In genomic region chr5:149009111-149009510, GRCm38 (mm10) we compare ENCODE assay signal across 26 mouse cellular contexts. TPM values are rescaled to one million over a fixed set of nuclear protein-coding genes. Genes with fewer than 3 reads are reported as not detected.
A peak's percentile ranks its signal among the peaks of the same experiment; 100 is the strongest.
DNase-seq lines count a peak whose midpoint lies in the region; ATAC-seq and TF ChIP-seq lines count a peak whose summit lies in the region.
"Had no signal": no experiment of that assay in that cellular context is flagged by ENCODE, and none has a peak within 500 bp of the region (broad histone marks: within the 10 kb centered on the region; RNA-seq: fewer than 3 reads in every experiment).

No protein-coding gene starts in this region.

- ATAC-seq in heart, embryonic 12.5 days (ENCODE audit: insufficient number of reproducible peaks, low FRiP score), result no peak
- peak; percentile 36; the same call in 1 of the 2 replicates for ATAC-seq in liver, postnatal 0 days
- ATAC-seq in liver, embryonic 11.5 days (replicated peaks; ENCODE audit: low FRiP score), result no peak
- peak; percentile 18; the same call in 1 of the 2 replicates for ATAC-seq in stomach, postnatal 0 days (ENCODE audit: low FRiP score, low TSS enrichment)
- ATAC-seq: activated CD4-positive, CD25-positive, alpha-beta regulatory T cell, adult 4 months; forebrain, embryonic 13.5 days; forebrain, embryonic 15.5 days; Patski had no signal

- H3K9ac ChIP-seq in heart, embryonic 12.5 days, result no peak overlapping the region
- no peak overlapping the region for H3K9ac ChIP-seq in liver, postnatal 0 days (replicated peaks)
- H3K9ac ChIP-seq in liver, embryonic 11.5 days (ENCODE audit: low read depth, low read length), result no peak overlapping the region
- H3K9ac ChIP-seq in stomach, postnatal 0 days (ENCODE audit: low read length), result no peak overlapping the region
- H3K9ac ChIP-seq: embryonic facial prominence, embryonic 12.5 days; forebrain, embryonic 13.5 days; forebrain, embryonic 15.5 days had no signal

- no peak overlapping the region for H3K4me3 ChIP-seq in gastrocnemius, adult 2 months
- no peak overlapping the region for H3K4me3 ChIP-seq in heart, embryonic 12.5 days
- no peak overlapping the region for H3K4me3 ChIP-seq in liver, postnatal 0 days (ENCODE audit: low read depth, low read length)
- no peak overlapping the region for H3K4me3 ChIP-seq in liver, embryonic 11.5 days (ENCODE audit: low read depth, low read length)
- H3K4me3 ChIP-seq in stomach, postnatal 0 days (ENCODE audit: low read depth, low read length), result no peak overlapping the region
- H3K4me3 ChIP-seq: embryonic facial prominence, embryonic 10.5 days; embryonic facial prominence, embryonic 12.5 days; forebrain, embryonic 13.5 days; forebrain, embryonic 15.5 days had no signal

- no peak for TF ChIP-seq CTCF in gastrocnemius, adult 2 months (IDR thresholded peaks at IDR 0.05)
- TF ChIP-seq CTCF in liver, postnatal 0 days (IDR thresholded peaks at IDR 0.05; ENCODE audit: low read depth), result no peak
- TF ChIP-seq CTCF in stomach, postnatal 0 days (IDR thresholded peaks at IDR 0.05; ENCODE audit: low read depth), result no peak

- H3K36me3 ChIP-seq in heart, embryonic 12.5 days, result no peaks in the 10 kb centered on the region
- no peaks in the 10 kb centered on the region for H3K36me3 ChIP-seq in liver, postnatal 0 days (replicated peaks; ENCODE audit: insufficient read depth, low read length)
- no peaks in the 10 kb centered on the region for H3K36me3 ChIP-seq in liver, embryonic 11.5 days (ENCODE audit: control insufficient read depth, insufficient read depth, low read length)
- no peaks in the 10 kb centered on the region for H3K36me3 ChIP-seq in stomach, postnatal 0 days (ENCODE audit: control insufficient read depth, insufficient read depth, low read length)
- H3K36me3 ChIP-seq: embryonic facial prominence, embryonic 10.5 days; embryonic facial prominence, embryonic 12.5 days; forebrain, embryonic 15.5 days had no signal

- DNase-seq in gastrocnemius, adult 2 months, result no peak
- DNase-seq in gastrocnemius, postnatal 4 days (ENCODE audit: low spot score in 2 of 2), result no peak
- no peak for DNase-seq in heart, postnatal 36 days
- no peak for DNase-seq in liver, postnatal 0 days
- DNase-seq in liver, embryonic 11.5 days (ENCODE audit: low spot score), result no peak
- no peak for DNase-seq in stomach, postnatal 0 days (ENCODE audit: low spot score)
- no peak for DNase-seq in spleen, postnatal 10 days (ENCODE audit: low spot score in 2 of 2)
- DNase-seq: adrenal gland, adult 8-10 months; adrenal gland, postnatal 14 days; adrenal gland, postnatal 36 days; cerebellum, adult 11-12 months; cerebellum, adult 2 months; cerebellum, adult 9-10 months; cerebellum, postnatal 10 days; cerebellum, postnatal 25 days had no signal

- H3K4me2 ChIP-seq in heart, embryonic 12.5 days, result no peak overlapping the region
- no peak overlapping the region for H3K4me2 ChIP-seq in liver, postnatal 0 days (ENCODE audit: low read depth, low read length)
- no peak overlapping the region for H3K4me2 ChIP-seq in liver, embryonic 11.5 days
- no peak overlapping the region for H3K4me2 ChIP-seq in stomach, postnatal 0 days (replicated peaks; ENCODE audit: low read depth)
- H3K4me2 ChIP-seq: embryonic facial prominence, embryonic 12.5 days; forebrain, embryonic 13.5 days; forebrain, embryonic 15.5 days had no signal

- intact Hi-C loops in gastrocnemius, adult 2 months (cut with DNase I), result no loop called here
- intact Hi-C loops in heart, postnatal 36 days (cut with DNase I), result loop anchor here (5.0 kb wide), 1 partner anchor 173 kb away; the partner anchor contains the start of genes Hmgb1 and Uspl1

- peaks cover 26% of the 10 kb centered on the region for H3K4me1 ChIP-seq in heart, embryonic 12.5 days (replicated peaks)
- peaks cover 19% of the 10 kb centered on the region for H3K4me1 ChIP-seq in liver, postnatal 0 days (ENCODE audit: insufficient read depth)
- H3K4me1 ChIP-seq in liver, embryonic 11.5 days (replicated peaks; ENCODE audit: control insufficient read depth, insufficient read depth, low read length), result peaks cover 19% of the 10 kb centered on the region
- H3K4me1 ChIP-seq in stomach, postnatal 0 days (replicated peaks; ENCODE audit: control insufficient read depth, insufficient read depth), result 0 out of 2 replicates have a peak, but pooled peaks cover 5% of the 10 kb centered on the region

- H3K27me3 ChIP-seq in heart, embryonic 12.5 days (replicated peaks), result no peaks in the 10 kb centered on the region
- H3K27me3 ChIP-seq in liver, postnatal 0 days (ENCODE audit: insufficient read depth, low read length), result no peaks in the 10 kb centered on the region
- H3K27me3 ChIP-seq in liver, embryonic 11.5 days (replicated peaks; ENCODE audit: control insufficient read depth, insufficient read depth, low read length), result no peaks in the 10 kb centered on the region
- H3K27me3 ChIP-seq in stomach, postnatal 0 days (ENCODE audit: control insufficient read depth, insufficient read depth, low read length), result no peaks in the 10 kb centered on the region
- H3K27me3 ChIP-seq: embryonic facial prominence, embryonic 12.5 days; forebrain, embryonic 13.5 days; forebrain, embryonic 15.5 days; Patski had no signal

- no peak for TF ChIP-seq EP300 in liver, postnatal 0 days (IDR thresholded peaks at IDR 0.05; ENCODE audit: low read depth)
- no peak for TF ChIP-seq EP300 in stomach, postnatal 0 days (optimal IDR thresholded peaks at IDR 0.05)

- H3K9me3 ChIP-seq in heart, embryonic 12.5 days (replicated peaks), result peaks cover 3% of the 10 kb centered on the region
- H3K9me3 ChIP-seq in liver, postnatal 0 days (ENCODE audit: low read length), result peaks cover 2% of the 10 kb centered on the region; the same call in 1 of the 2 replicates
- H3K9me3 ChIP-seq in liver, embryonic 11.5 days (ENCODE audit: control insufficient read depth, low read length), result no peaks in the 10 kb centered on the region
- no peaks in the 10 kb centered on the region for H3K9me3 ChIP-seq in stomach, postnatal 0 days (ENCODE audit: control insufficient read depth, low read length)
- H3K9me3 ChIP-seq: embryonic facial prominence, embryonic 10.5 days; embryonic facial prominence, embryonic 12.5 days; forebrain, embryonic 13.5 days; forebrain, embryonic 15.5 days had no signal

- WGBS in heart, embryonic 12.5 days, result 47% methylated on average over 3 of the region's 3 CpGs
- WGBS in liver, postnatal 0 days (ENCODE audit: insufficient replicate concordance), result 65% methylated on average over 3 of the region's 3 CpGs
- WGBS in liver, embryonic 11.5 days, result 83% methylated on average over 3 of the region's 3 CpGs
- 66% methylated on average over 3 of the region's 3 CpGs for WGBS in stomach, postnatal 0 days

- peak overlapping the region; percentile 28; the same call in 1 of the 2 replicates for H3K27ac ChIP-seq in gastrocnemius, adult 2 months
- H3K27ac ChIP-seq in heart, embryonic 12.5 days (ENCODE audit: poor library complexity, severe bottlenecking), result peak overlapping the region; percentile 28; the same call in 1 of the 2 replicates
- H3K27ac ChIP-seq in liver, postnatal 0 days (ENCODE audit: low read depth), result peak overlapping the region; percentile 16; the same call in 1 of the 2 replicates
- H3K27ac ChIP-seq in liver, embryonic 11.5 days (ENCODE audit: low read depth, low read length), result no peak overlapping the region
- H3K27ac ChIP-seq in stomach, postnatal 0 days (replicated peaks), result no peak overlapping the region
- H3K27ac ChIP-seq: embryonic facial prominence, embryonic 10.5 days; embryonic facial prominence, embryonic 12.5 days; forebrain, embryonic 13.5 days; forebrain, embryonic 15.5 days had no signal

RNA-seq across cellular contexts. Expression of gene Gm42791, which starts 14.2 kb away (rescaled TPM):
- 1 to 10 TPM; 2.8 to 5.1 TPM for total RNA-seq in gastrocnemius, adult 2 months (2021)
- 1 to 10 TPM; 1.5 to 3.6 TPM for total RNA-seq in gastrocnemius, postnatal 4 days (2021)
- 0.45 TPM in 1 of 2 replicates, not detected in the other for polyA plus RNA-seq in heart, embryonic 12.5 days (2016; fragmentation: Nextera tagmentation; extraction: Ambion mirVana)
- 1 to 10 TPM; 1.1 to 5.5 TPM for total RNA-seq in heart, postnatal 36 days (2021)
- 0.42 TPM in 1 of 2 replicates, not detected in the other for polyA plus RNA-seq in liver, postnatal 0 days (2015; fragmentation: Nextera tagmentation; extraction: Ambion mirVana)
- polyA plus RNA-seq in liver, embryonic 11.5 days (2014; fragmentation: Nextera tagmentation; extraction: Ambion mirVana), result not detected in 2 replicates
- 0.99 TPM in 1 of 2 replicates, not detected in the other for polyA plus RNA-seq in stomach, postnatal 0 days (2015; fragmentation: Nextera tagmentation; extraction: Ambion mirVana)
- total RNA-seq: ES-E14 had no signal
- polyA plus RNA-seq: activated CD4-positive, CD25-positive, alpha-beta regulatory T cell, adult 4 months; C2C12; cerebellum, adult 2 months; cortical plate, adult 2 months; forebrain, embryonic 11.5 days; Patski had no signal

Comparison
In these comparisons a context has a peak if more than half of its experiments do, and no peak if none do; other contexts are left out.
1. H3K27ac ChIP-seq: peak in gastrocnemius, adult 2 months (single experiment), heart, embryonic 12.5 days (single experiment) and liver, postnatal 0 days (single experiment); none in liver, embryonic 11.5 days (single experiment) and stomach, postnatal 0 days (single experiment).
2. ATAC-seq: peak in liver, postnatal 0 days (single experiment) and stomach, postnatal 0 days (single experiment); none in heart, embryonic 12.5 days (single experiment) and liver, embryonic 11.5 days (single experiment).